Mouse (Mus musculus) embryonic facial prominence, embryonic 13.5 days (tissue): Measurements from ENCODE around the gene Grm6. TPM values are rescaled to one million over a fixed set of nuclear protein-coding genes. Genes with fewer than 3 reads are reported as not detected.

Source experiments
- ATAC-seq: fragments of 200-750 bp; cut with Nextera tagmentation; 2 replicates; pipeline ENCODE4 v1.8.0; 2017; ENCODE audit warnings: low read depth; ENCODE audit not compliant: insufficient number of reproducible peaks, insufficient read depth, low FRiP score, low TSS enrichment
- H3K27ac ChIP-seq: fragments of 300-500 bp; sonication (generic); 2 replicates; pipeline ENCODE4 v1.5.1; 2015; ENCODE audit warnings: moderate library complexity, mild to moderate bottlenecking, inconsistent platforms
- H3K27me3 ChIP-seq: fragments of 300-500 bp; sonication (generic); 2 replicates; pipeline ENCODE4 v1.6.1; 2015; ENCODE audit warnings: mild to moderate bottlenecking, inconsistent platforms
- H3K36me3 ChIP-seq: fragments of 300-500 bp; sonication (generic); 2 replicates; pipeline ENCODE4 v1.6.1; 2015; ENCODE audit warnings: mild to moderate bottlenecking, inconsistent platforms
- H3K4me1 ChIP-seq: fragments of 300-500 bp; sonication (generic); 2 replicates; pipeline ENCODE4 v1.6.1; 2015; ENCODE audit warnings: inconsistent platforms
- H3K4me2 ChIP-seq: fragments of 300-500 bp; sonication (generic); 2 replicates; pipeline ENCODE4 v1.6.1; 2015; ENCODE audit warnings: moderate library complexity, mild to moderate bottlenecking, inconsistent platforms
- H3K4me3 ChIP-seq: fragments of 300-500 bp; sonication (generic); 2 replicates; pipeline ENCODE4 v1.5.1; 2015; ENCODE audit warnings: mild to moderate bottlenecking, inconsistent platforms
- H3K9ac ChIP-seq: fragments of 300-500 bp; sonication (generic); 2 replicates; pipeline ENCODE4 v1.6.1; 2015; ENCODE audit warnings: mild to moderate bottlenecking, inconsistent platforms
- H3K9me3 ChIP-seq: fragments of 300-500 bp; sonication (generic); 2 replicates; pipeline ENCODE4 v1.6.1; 2016; ENCODE audit warnings: inconsistent platforms
- WGBS: fragments of 180-500 bp; shearing (Covaris S2); methylation state at CpG from one replicate; pipeline ENCODE4 v1.1.7; 2015; ENCODE audit warnings: mixed read lengths; 5-methylcytosine and 5-hydroxymethylcytosine counted together
- polyA plus RNA-seq: library from polyadenylated mRNA; unstranded; fragments of >200 nt; fragmentation: Nextera tagmentation; extraction: Ambion mirVana; gene quantifications from 2 replicates; pipeline ENCODE4 v1.2.1, GENCODE M21; 2015

Gene Grm6
- not detected in 2 replicates for polyA plus RNA-seq

- peak within 1 kb of the TSS; percentile 47 for H3K4me3 ChIP-seq
- no peak for ATAC-seq
- H3K27ac ChIP-seq, result no peak within 1 kb of the TSS
- peaks cover 18% of the 10 kb centered on the region for H3K4me1 ChIP-seq
- no peaks in the 10 kb centered on the region for H3K36me3 ChIP-seq
- peak within 1 kb of the TSS; percentile 61 for H3K9ac ChIP-seq
- H3K9me3 ChIP-seq, result peaks cover 7% of the 10 kb centered on the region; the same call in 1 of the 2 replicates
- peaks cover 74% of the 10 kb centered on the region for H3K27me3 ChIP-seq
- peak within 1 kb of the TSS; percentile 81 for H3K4me2 ChIP-seq
- WGBS, result 3% methylated on average over 11 of the region's 11 CpGs
Observed at GRCm38 (mm10) chr11:50850177-50850735, at the start of gene Grm6. Gene Grm6 (plus strand): TSS chr11:50850685.

- Histone ChIP-seq H3K27ac (no peak overlapping the region), H3K9ac (no peak overlapping the region), H3K4me2 (no peak overlapping the region), H3K4me3 (no peak overlapping the region), H3K4me1 (no peaks in the 10 kb centered on the region), H3K9me3 (peaks cover 65% of the 10 kb centered on the region), H3K27me3 (no peaks in the 10 kb centered on the region), H3K36me3 (peaks cover 99% of the 10 kb centered on the region)
- 97% methylated on average over 4 of the region's 4 CpGs for WGBS
- no peak for ATAC-seq
Observed at GRCm38 (mm10) chr11:50814233-50814632, 36.3 kb upstream of the Grm6 start.

- peaks cover 8% of the 10 kb centered on the region for H3K4me1 ChIP-seq
- H3K9ac ChIP-seq, result peak overlapping the region; percentile 97
- 29% methylated on average over 2 of the region's 2 CpGs for WGBS
- no peaks in the 10 kb centered on the region for H3K9me3 ChIP-seq
- no peak overlapping the region for H3K27ac ChIP-seq
- H3K4me2 ChIP-seq, result peak overlapping the region; percentile 68
- H3K36me3 ChIP-seq, result peaks cover 48% of the 10 kb centered on the region
- no peaks in the 10 kb centered on the region for H3K27me3 ChIP-seq
- peak overlapping the region; percentile 88 for H3K4me3 ChIP-seq
- ATAC-seq, result no peak
Observed at GRCm38 (mm10) chr11:50826214-50826613, 24.3 kb upstream of the Grm6 start.

GRCm38 (mm10) chr11:50827010-50827953 lies 23.2 kb upstream of the Grm6 start, which contains the start of gene Zfp354c:
Gene Zfp354c (minus strand): TSS chr11:50827724.
- Histone ChIP-seq H3K4me2 (peak within 1 kb of the TSS; percentile 68), H3K9me3 (no peaks in the 10 kb centered on the region), H3K36me3 (peaks cover 39% of the 10 kb centered on the region), H3K4me1 (peaks cover 8% of the 10 kb centered on the region), H3K9ac (peak within 1 kb of the TSS; percentile 97), H3K27me3 (no peaks in the 10 kb centered on the region), H3K27ac (peak within 1 kb of the TSS; percentile 74), H3K4me3 (peak within 1 kb of the TSS; percentile 88)
- ATAC-seq, result peak; percentile 92
- under 1% methylated on average over 45 of the region's 45 CpGs for WGBS

GRCm38 (mm10) chr11:50835727-50836126 lies 14.8 kb upstream of the Grm6 start:
- no peak overlapping the region for H3K27ac ChIP-seq
- WGBS, result 83% methylated on average over 4 of the region's 4 CpGs
- H3K4me3 ChIP-seq, result no peak overlapping the region
- no peak overlapping the region for H3K4me2 ChIP-seq
- peaks cover 10% of the 10 kb centered on the region for H3K9me3 ChIP-seq
- H3K9ac ChIP-seq, result no peak overlapping the region
- no peak for ATAC-seq
- H3K27me3 ChIP-seq, result no peaks in the 10 kb centered on the region
- peaks cover 15% of the 10 kb centered on the region for H3K36me3 ChIP-seq
- peaks cover 10% of the 10 kb centered on the region for H3K4me1 ChIP-seq

- Histone ChIP-seq H3K4me1 (peaks cover 15% of the 10 kb centered on the region), H3K9me3 (no peaks in the 10 kb centered on the region), H3K27ac (peak within 1 kb of the TSS; percentile 91), H3K4me3 (peak within 1 kb of the TSS; percentile 41), H3K36me3 (no peaks in the 10 kb centered on the region; the same call in 1 of the 2 replicates), H3K27me3 (peaks cover 5% of the 10 kb centered on the region), H3K9ac (peak within 1 kb of the TSS; percentile 69), H3K4me2 (peak within 1 kb of the TSS; percentile 59)
- ATAC-seq, result peak; percentile 93
- WGBS, result 19% methylated on average over 22 of the region's 22 CpGs
Observed at GRCm38 (mm10) chr11:50841023-50841735, 9.3 kb upstream of the Grm6 start, which contains the start of gene Zfp879. Gene Zfp879 (minus strand): TSS chr11:50841552.

GRCm38 (mm10) chr11:50845951-50846350 lies 4.5 kb upstream of the Grm6 start:
- Histone ChIP-seq H3K27ac (no peak overlapping the region), H3K4me1 (peaks cover 15% of the 10 kb centered on the region), H3K27me3 (peaks cover 45% of the 10 kb centered on the region), H3K4me3 (no peak overlapping the region), H3K9me3 (peaks cover 7% of the 10 kb centered on the region; the same call in 1 of the 2 replicates), H3K4me2 (no peak overlapping the region), H3K9ac (no peak overlapping the region), H3K36me3 (no peaks in the 10 kb centered on the region)
- 91% methylated on average over 3 of the region's 3 CpGs for WGBS
- no peak for ATAC-seq

- Histone ChIP-seq H3K4me2 (no peak overlapping the region), H3K27me3 (peaks cover 56% of the 10 kb centered on the region), H3K9me3 (peaks cover 7% of the 10 kb centered on the region; the same call in 1 of the 2 replicates), H3K4me3 (no peak overlapping the region), H3K36me3 (no peaks in the 10 kb centered on the region), H3K9ac (no peak overlapping the region), H3K27ac (no peak overlapping the region), H3K4me1 (peaks cover 18% of the 10 kb centered on the region)
- ATAC-seq, result no peak
- WGBS, result 76% methylated on average over 5 of the region's 5 CpGs
Observed at GRCm38 (mm10) chr11:50847047-50847446, 3.4 kb upstream of the Grm6 start.

GRCm38 (mm10) chr11:50848520-50849137 lies 1.9 kb upstream of the Grm6 start:
- WGBS, result 34% methylated on average over 3 of the region's 3 CpGs
- no peak overlapping the region for H3K4me2 ChIP-seq
- peaks cover 72% of the 10 kb centered on the region for H3K27me3 ChIP-seq
- peaks cover 18% of the 10 kb centered on the region for H3K4me1 ChIP-seq
- H3K27ac ChIP-seq, result no peak overlapping the region
- no peak for ATAC-seq
- H3K9me3 ChIP-seq, result peaks cover 7% of the 10 kb centered on the region; the same call in 1 of the 2 replicates
- H3K36me3 ChIP-seq, result no peaks in the 10 kb centered on the region
- no peak overlapping the region for H3K9ac ChIP-seq
- H3K4me3 ChIP-seq, result no peak overlapping the region

GRCm38 (mm10) chr11:50849310-50849709 lies 1.2 kb upstream of the Grm6 start:
- no peak for ATAC-seq
- no peak overlapping the region for H3K4me3 ChIP-seq
- peaks cover 74% of the 10 kb centered on the region for H3K27me3 ChIP-seq
- H3K4me1 ChIP-seq, result peaks cover 18% of the 10 kb centered on the region
- H3K4me2 ChIP-seq, result no peak overlapping the region
- H3K9ac ChIP-seq, result no peak overlapping the region
- no peak overlapping the region for H3K27ac ChIP-seq
- WGBS, result 6% methylated on average over 10 of the region's 10 CpGs
- H3K9me3 ChIP-seq, result peaks cover 7% of the 10 kb centered on the region; the same call in 1 of the 2 replicates
- no peaks in the 10 kb centered on the region for H3K36me3 ChIP-seq
